Mouse (Mus musculus): ENCODE measurements around the gene Gm20388. TPM values are rescaled to one million over a fixed set of nuclear protein-coding genes. Genes with fewer than 3 reads are reported as not detected.

Gene Gm20388
- polyA plus RNA-seq, 1 experiment from 2014 or later = not detected

GRCm38 (mm10) chr8:122431694-122432442, 2521.2 kb downstream of the Gm20388 start:
- H3K27ac ChIP-seq (replicated peaks) = peak overlapping the region; percentile 84
- H3K4me1 ChIP-seq (replicated peaks; ENCODE audit: control insufficient read depth, insufficient read depth) = no peaks in the 10 kb centered on the region
- peaks cover 12% of the 10 kb centered on the region; the same call in 1 of the 2 replicates for H3K36me3 ChIP-seq (ENCODE audit: control insufficient read depth, insufficient read depth, low read length)
- H3K4me3 ChIP-seq (ENCODE audit: low read depth, low read length) = peak overlapping the region; percentile 48
- WGBS = 31% methylated on average over 18 of the region's 18 CpGs
- peak overlapping the region; percentile 66 for H3K9ac ChIP-seq (ENCODE audit: low read length)
- peak overlapping the region; percentile 71 for H3K4me2 ChIP-seq (replicated peaks; ENCODE audit: low read depth)
- H3K9me3 ChIP-seq (ENCODE audit: control insufficient read depth, low read length) = no peaks in the 10 kb centered on the region
- H3K27me3 ChIP-seq (ENCODE audit: control insufficient read depth, insufficient read depth, low read length) = no peaks in the 10 kb centered on the region
- peak; percentile 51 for DNase-seq (ENCODE audit: low spot score)
- TF ChIP-seq CTCF (IDR thresholded peaks at IDR 0.05; ENCODE audit: low read depth) (no peak), EP300 (optimal IDR thresholded peaks at IDR 0.05) (no peak)
- peak; percentile 9 for ATAC-seq (ENCODE audit: low FRiP score, low TSS enrichment)

- H3K27ac ChIP-seq (replicated peaks) = peak within 1 kb of the TSS; percentile 84
- H3K9ac ChIP-seq (ENCODE audit: low read length) = peak within 1 kb of the TSS; percentile 66
- WGBS = 2% methylated on average over 45 of the region's 45 CpGs
- no peaks in the 10 kb centered on the region for H3K27me3 ChIP-seq (ENCODE audit: control insufficient read depth, insufficient read depth, low read length)
- H3K9me3 ChIP-seq (ENCODE audit: control insufficient read depth, low read length) = no peaks in the 10 kb centered on the region
- peak within 1 kb of the TSS; percentile 71 for H3K4me2 ChIP-seq (replicated peaks; ENCODE audit: low read depth)
- ATAC-seq (ENCODE audit: low FRiP score, low TSS enrichment) (peak; percentile 81), DNase-seq (ENCODE audit: low spot score) (peak; percentile 82)
- H3K36me3 ChIP-seq (ENCODE audit: control insufficient read depth, insufficient read depth, low read length) = peaks cover 12% of the 10 kb centered on the region; the same call in 1 of the 2 replicates
- TF ChIP-seq CTCF (IDR thresholded peaks at IDR 0.05; ENCODE audit: low read depth) = no peak
- TF ChIP-seq EP300 (optimal IDR thresholded peaks at IDR 0.05) = no peak
- H3K4me3 ChIP-seq (ENCODE audit: low read depth, low read length) = peak within 1 kb of the TSS; percentile 48
- H3K4me1 ChIP-seq (replicated peaks; ENCODE audit: control insufficient read depth, insufficient read depth) = no peaks in the 10 kb centered on the region
These were observed 2522.0 kb downstream of the Gm20388 start, which contains the start of gene Cyba for GRCm38 (mm10) chr8:122432443-122433268. Gene Cyba (minus strand): TSS chr8:122432930.

DNA sequence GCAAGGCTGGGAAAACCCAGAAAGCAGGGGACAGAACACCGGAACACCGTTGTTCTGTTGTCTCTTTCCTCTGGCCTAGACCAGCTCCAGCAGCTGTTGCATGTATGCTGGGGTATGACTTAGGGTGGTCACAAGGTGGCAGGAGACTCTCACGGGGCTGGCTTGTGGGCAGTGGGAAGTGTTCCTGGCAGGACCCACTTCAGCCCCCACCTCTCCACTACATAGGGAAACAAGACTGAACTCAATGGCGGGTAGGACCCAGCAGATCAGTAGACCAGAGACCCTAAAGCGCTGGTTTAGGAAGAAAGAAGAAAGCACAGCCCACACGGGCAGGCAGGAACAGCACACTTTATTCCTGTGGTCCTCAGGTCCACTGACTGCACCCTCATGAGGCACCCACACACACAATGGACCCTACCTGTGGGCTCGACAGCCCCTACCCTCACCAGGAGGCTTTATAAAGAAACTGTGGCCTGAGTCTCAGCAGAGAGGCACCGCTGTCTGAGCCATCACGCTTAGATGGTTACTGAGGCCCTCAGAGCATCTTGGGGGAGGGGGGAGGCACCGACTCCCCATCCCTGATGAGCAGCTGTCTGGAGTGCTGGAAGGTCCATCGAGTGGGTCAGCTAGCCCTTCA, 2522.7 kb downstream of the Gm20388 start:
- TF ChIP-seq EP300 (optimal IDR thresholded peaks at IDR 0.05) (no peak), CTCF (IDR thresholded peaks at IDR 0.05; ENCODE audit: low read depth) (peak; percentile 57)
- no peak overlapping the region for H3K9ac ChIP-seq (ENCODE audit: low read length)
- no peak overlapping the region for H3K4me2 ChIP-seq (replicated peaks; ENCODE audit: low read depth)
- H3K36me3 ChIP-seq (ENCODE audit: control insufficient read depth, insufficient read depth, low read length) = peaks cover 12% of the 10 kb centered on the region; the same call in 1 of the 2 replicates
- H3K4me3 ChIP-seq (ENCODE audit: low read depth, low read length) = no peak overlapping the region
- 59% methylated on average over 11 of the region's 11 CpGs for WGBS
- H3K27ac ChIP-seq (replicated peaks) = no peak overlapping the region
- H3K9me3 ChIP-seq (ENCODE audit: control insufficient read depth, low read length) = no peaks in the 10 kb centered on the region
- no peaks in the 10 kb centered on the region for H3K4me1 ChIP-seq (replicated peaks; ENCODE audit: control insufficient read depth, insufficient read depth)
- H3K27me3 ChIP-seq (ENCODE audit: control insufficient read depth, insufficient read depth, low read length) = no peaks in the 10 kb centered on the region
- DNase-seq (ENCODE audit: low spot score) (no peak), ATAC-seq (ENCODE audit: low FRiP score, low TSS enrichment) (no peak; the same call in 1 of the 2 replicates)

GRCm38 (mm10) chr8:122435375-122435774, 2524.7 kb downstream of the Gm20388 start:
- WGBS = 91% methylated on average over 6 of the region's 6 CpGs
- no peak overlapping the region for H3K4me2 ChIP-seq (replicated peaks; ENCODE audit: low read depth)

DNA sequence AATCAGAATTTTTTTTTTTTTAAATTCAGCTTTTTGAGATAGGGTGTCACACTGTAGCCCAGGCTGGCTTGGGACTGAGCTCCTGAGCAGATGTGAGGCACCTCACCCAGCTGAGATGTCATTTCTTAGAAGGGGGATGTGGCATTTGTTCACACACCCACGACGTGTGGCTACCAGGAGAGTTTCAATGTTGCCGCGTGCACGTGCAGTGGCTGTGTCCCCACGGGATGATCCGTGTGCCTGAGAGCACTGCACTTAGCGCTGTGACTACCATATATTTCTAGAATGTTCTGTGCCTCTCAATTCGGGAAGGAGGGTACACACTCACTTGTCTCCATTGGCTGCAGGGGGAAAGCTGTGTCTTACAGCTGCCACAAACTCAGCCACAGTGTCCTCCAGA, 2525.5 kb downstream of the Gm20388 start:
- DNase-seq (ENCODE audit: low spot score) (no peak), ATAC-seq (ENCODE audit: low FRiP score, low TSS enrichment) (no peak)
- H3K4me3 ChIP-seq (ENCODE audit: low read depth, low read length) = no peak overlapping the region
- H3K4me2 ChIP-seq (replicated peaks; ENCODE audit: low read depth) = no peak overlapping the region
- no peak overlapping the region for H3K9ac ChIP-seq (ENCODE audit: low read length)
- no peaks in the 10 kb centered on the region for H3K27me3 ChIP-seq (ENCODE audit: control insufficient read depth, insufficient read depth, low read length)
- 93% methylated on average over 9 of the region's 9 CpGs for WGBS
- peaks cover 12% of the 10 kb centered on the region; the same call in 1 of the 2 replicates for H3K36me3 ChIP-seq (ENCODE audit: control insufficient read depth, insufficient read depth, low read length)
- H3K27ac ChIP-seq (replicated peaks) = no peak overlapping the region
- no peaks in the 10 kb centered on the region for H3K4me1 ChIP-seq (replicated peaks; ENCODE audit: control insufficient read depth, insufficient read depth)
- no peak for TF ChIP-seq CTCF (IDR thresholded peaks at IDR 0.05; ENCODE audit: low read depth)
- H3K9me3 ChIP-seq (ENCODE audit: control insufficient read depth, low read length) = no peaks in the 10 kb centered on the region

More at GRCm38 (mm10) chr8:122435375-122435774, 2524.7 kb downstream of the Gm20388 start:
- TF ChIP-seq CTCF (IDR thresholded peaks at IDR 0.05; ENCODE audit: low read depth) = peak; percentile 57
- TF ChIP-seq EP300 (optimal IDR thresholded peaks at IDR 0.05) = no peak
- Histone ChIP-seq H3K9ac (ENCODE audit: low read length) (no peak overlapping the region), H3K9me3 (ENCODE audit: control insufficient read depth, low read length) (no peaks in the 10 kb centered on the region), H3K27me3 (ENCODE audit: control insufficient read depth, insufficient read depth, low read length) (no peaks in the 10 kb centered on the region), H3K4me1 (replicated peaks; ENCODE audit: control insufficient read depth, insufficient read depth) (no peaks in the 10 kb centered on the region), H3K27ac (replicated peaks) (no peak overlapping the region), H3K36me3 (ENCODE audit: control insufficient read depth, insufficient read depth, low read length) (peaks cover 12% of the 10 kb centered on the region; the same call in 1 of the 2 replicates), H3K4me3 (ENCODE audit: low read depth, low read length) (no peak overlapping the region)
- DNase-seq (ENCODE audit: low spot score) (no peak), ATAC-seq (ENCODE audit: low FRiP score, low TSS enrichment) (no peak)
